10 mouse cellular contexts compared by ENCODE assay signal in genomic region chr14:54651556-54651955, GRCm38 (mm10). TPM values are rescaled to one million over a fixed set of nuclear protein-coding genes. Genes with fewer than 3 reads are reported as not detected.
DNase-seq lines count a peak whose midpoint lies in the region; ATAC-seq lines count a peak whose summit lies in the region.
"Had no signal": no experiment of that assay in that cellular context is flagged by ENCODE, and none has a peak within 500 bp of the region (broad histone marks: within the 10 kb centered on the region; RNA-seq: fewer than 3 reads in every experiment).

No protein-coding gene starts in this region.

- H3K4me2 ChIP-seq in neural tube, embryonic 12.5 days (replicated peaks) = peak overlapping the region; percentile 81
- H3K4me2 ChIP-seq in forebrain, embryonic 14.5 days (ENCODE audit: low read length) = peak overlapping the region; percentile 88
- H3K4me2 ChIP-seq in liver, embryonic 12.5 days = peak overlapping the region; percentile 91; the same call in 1 of the 2 replicates
- H3K4me2 ChIP-seq in stomach, embryonic 16.5 days (ENCODE audit: low read depth, low read length) = no peak overlapping the region

- H3K9ac ChIP-seq in neural tube, embryonic 12.5 days = 0 out of 2 replicates have a peak overlapping the region, but pooled peaks have one; percentile 1
- peak overlapping the region; percentile 29; the same call in 1 of the 2 replicates for H3K9ac ChIP-seq in forebrain, embryonic 14.5 days (ENCODE audit: low read length)
- no peak overlapping the region for H3K9ac ChIP-seq in liver, embryonic 12.5 days
- H3K9ac ChIP-seq in stomach, embryonic 16.5 days (ENCODE audit: low read length) = no peak overlapping the region

- no peak overlapping the region for H3K27ac ChIP-seq in neural tube, embryonic 12.5 days
- no peak overlapping the region for H3K27ac ChIP-seq in forebrain, embryonic 14.5 days (ENCODE audit: low read depth, low read length)
- peak overlapping the region; percentile 54; the same call in 1 of the 2 replicates for H3K27ac ChIP-seq in liver, embryonic 12.5 days
- H3K27ac ChIP-seq in stomach, embryonic 16.5 days (ENCODE audit: low read length) = 0 out of 2 replicates have a peak overlapping the region, but pooled peaks have one; percentile 7

- no peaks in the 10 kb centered on the region for H3K27me3 ChIP-seq in neural tube, embryonic 12.5 days (replicated peaks)
- no peaks in the 10 kb centered on the region for H3K27me3 ChIP-seq in forebrain, embryonic 14.5 days (replicated peaks; ENCODE audit: control insufficient read depth, insufficient read depth, low read length)
- no peaks in the 10 kb centered on the region for H3K27me3 ChIP-seq in liver, embryonic 12.5 days (replicated peaks)
- H3K27me3 ChIP-seq in stomach, embryonic 16.5 days (ENCODE audit: control insufficient read depth, insufficient read depth, low read length) = no peaks in the 10 kb centered on the region

- WGBS in neural tube, embryonic 12.5 days = 75% methylated on average over 4 of the region's 4 CpGs
- WGBS in forebrain, embryonic 14.5 days = 65% methylated on average over 4 of the region's 4 CpGs
- WGBS in liver, embryonic 12.5 days (ENCODE audit: insufficient replicate concordance) = 68% methylated on average over 4 of the region's 4 CpGs
- WGBS in stomach, embryonic 16.5 days = 77% methylated on average over 4 of the region's 4 CpGs

- no peak overlapping the region; the same call in 1 of the 2 replicates for H3K4me3 ChIP-seq in neural tube, embryonic 12.5 days
- H3K4me3 ChIP-seq in forebrain, embryonic 14.5 days (ENCODE audit: low read depth, low read length) = no peak overlapping the region
- H3K4me3 ChIP-seq in liver, embryonic 12.5 days = no peak overlapping the region
- no peak overlapping the region for H3K4me3 ChIP-seq in stomach, embryonic 16.5 days (replicated peaks; ENCODE audit: low read length)

- no peaks in the 10 kb centered on the region for H3K9me3 ChIP-seq in neural tube, embryonic 12.5 days
- H3K9me3 ChIP-seq in forebrain, embryonic 14.5 days (replicated peaks; ENCODE audit: control insufficient read depth, low read length) = no peaks in the 10 kb centered on the region
- H3K9me3 ChIP-seq in liver, embryonic 12.5 days (replicated peaks) = no peaks in the 10 kb centered on the region
- no peaks in the 10 kb centered on the region for H3K9me3 ChIP-seq in stomach, embryonic 16.5 days (replicated peaks; ENCODE audit: control insufficient read depth, low read length)

- peaks cover 34% of the 10 kb centered on the region for H3K4me1 ChIP-seq in neural tube, embryonic 12.5 days
- H3K4me1 ChIP-seq in forebrain, embryonic 14.5 days (ENCODE audit: control insufficient read depth, insufficient read depth, low read length) = peaks cover 23% of the 10 kb centered on the region
- peaks cover 60% of the 10 kb centered on the region for H3K4me1 ChIP-seq in liver, embryonic 12.5 days
- H3K4me1 ChIP-seq in stomach, embryonic 16.5 days (ENCODE audit: control insufficient read depth, insufficient read depth, low read length) = peaks cover 6% of the 10 kb centered on the region; the same call in 1 of the 2 replicates

- no peak for DNase-seq in neural tube, embryonic 10.5 days (ENCODE audit: extremely low spot score, low spot score)
- no peak for DNase-seq in forebrain, embryonic 14.5 days (ENCODE audit: low spot score)
- DNase-seq in urinary bladder, adult 2 months (ENCODE audit: low spot score) = no peak
- DNase-seq in frontal cortex, postnatal 25 days (ENCODE audit: low spot score in 2 of 2) = no peak

- ATAC-seq in neural tube, embryonic 12.5 days (ENCODE audit: low FRiP score, low read depth) = no peak
- ATAC-seq in forebrain, embryonic 14.5 days = peak; percentile 1; the same call in 1 of the 2 replicates
- no peak for ATAC-seq in liver, embryonic 12.5 days
- ATAC-seq in stomach, embryonic 16.5 days (ENCODE audit: insufficient read depth, low FRiP score) = no peak

- H3K36me3 ChIP-seq in neural tube, embryonic 12.5 days = peaks cover 64% of the 10 kb centered on the region
- H3K36me3 ChIP-seq in forebrain, embryonic 14.5 days (ENCODE audit: control insufficient read depth, insufficient read depth, low read length) = peaks cover 66% of the 10 kb centered on the region
- peaks cover 82% of the 10 kb centered on the region for H3K36me3 ChIP-seq in liver, embryonic 12.5 days
- H3K36me3 ChIP-seq in stomach, embryonic 16.5 days (ENCODE audit: control insufficient read depth, insufficient read depth, low read length) = peaks cover 30% of the 10 kb centered on the region

RNA-seq across cellular contexts. Expression of gene Cdh24, which starts 10.4 kb away (rescaled TPM):
- 9.5 and 10.0 TPM in 2 replicates for polyA plus RNA-seq in neural tube, embryonic 12.5 days (2016; fragmentation: Nextera tagmentation; extraction: Ambion mirVana)
- 4.8 and 5.7 TPM in 2 replicates for polyA plus RNA-seq in forebrain, embryonic 14.5 days (2014; fragmentation: Nextera tagmentation; extraction: Ambion mirVana)
- polyA plus RNA-seq in liver, embryonic 12.5 days (2016; fragmentation: Nextera tagmentation; extraction: Ambion mirVana) = 0.61 and 1.0 TPM in 2 replicates
- 1.6 and 2.2 TPM in 2 replicates for polyA plus RNA-seq in stomach, embryonic 16.5 days (2015; fragmentation: Nextera tagmentation; extraction: Ambion mirVana)
- polyA plus RNA-seq in urinary bladder, adult 2 months (2012; rRNA removed) = 1.5 and 1.6 TPM in 2 replicates

RNA-seq across cellular contexts. Expression of gene Gm17606, which starts 10.8 kb away (rescaled TPM):
- not detected in 2 replicates for polyA plus RNA-seq in neural tube, embryonic 12.5 days (2016; fragmentation: Nextera tagmentation; extraction: Ambion mirVana)
- not detected in 2 replicates for polyA plus RNA-seq in forebrain, embryonic 14.5 days (2014; fragmentation: Nextera tagmentation; extraction: Ambion mirVana)
- not detected in 2 replicates for polyA plus RNA-seq in liver, embryonic 12.5 days (2016; fragmentation: Nextera tagmentation; extraction: Ambion mirVana)
- not detected in 2 replicates for polyA plus RNA-seq in stomach, embryonic 16.5 days (2015; fragmentation: Nextera tagmentation; extraction: Ambion mirVana)
- not detected in 2 replicates for polyA plus RNA-seq in urinary bladder, adult 2 months (2012; rRNA removed)
- polyA plus RNA-seq: cortical plate, adult 2 months; limb, embryonic 14.5 days; small intestine, adult 2 months had no signal

RNA-seq across cellular contexts. Expression of gene Psmb11, which starts 30.3 kb away (rescaled TPM):
- not detected in 2 replicates for polyA plus RNA-seq in neural tube, embryonic 12.5 days (2016; fragmentation: Nextera tagmentation; extraction: Ambion mirVana)
- polyA plus RNA-seq in forebrain, embryonic 14.5 days (2014; fragmentation: Nextera tagmentation; extraction: Ambion mirVana) = not detected in 2 replicates
- polyA plus RNA-seq in liver, embryonic 12.5 days (2016; fragmentation: Nextera tagmentation; extraction: Ambion mirVana) = not detected in 2 replicates
- not detected in 2 replicates for polyA plus RNA-seq in stomach, embryonic 16.5 days (2015; fragmentation: Nextera tagmentation; extraction: Ambion mirVana)
- polyA plus RNA-seq in urinary bladder, adult 2 months (2012; rRNA removed) = not detected in 2 replicates
- polyA plus RNA-seq: small intestine, adult 2 months had no signal

RNA-seq across cellular contexts. Expression of gene Psmb5, which starts 33.7 kb away (rescaled TPM):
- polyA plus RNA-seq in neural tube, embryonic 12.5 days (2016; fragmentation: Nextera tagmentation; extraction: Ambion mirVana) = 404 and 429 TPM in 2 replicates
- polyA plus RNA-seq in forebrain, embryonic 14.5 days (2014; fragmentation: Nextera tagmentation; extraction: Ambion mirVana) = 506 and 542 TPM in 2 replicates
- 281 and 292 TPM in 2 replicates for polyA plus RNA-seq in liver, embryonic 12.5 days (2016; fragmentation: Nextera tagmentation; extraction: Ambion mirVana)
- polyA plus RNA-seq in stomach, embryonic 16.5 days (2015; fragmentation: Nextera tagmentation; extraction: Ambion mirVana) = 346 and 368 TPM in 2 replicates
- 146 and 179 TPM in 2 replicates for polyA plus RNA-seq in urinary bladder, adult 2 months (2012; rRNA removed)

RNA-seq across cellular contexts. Expression of gene 1700123O20Rik, which starts 34.5 kb away (rescaled TPM):
- 92.0 and 93.3 TPM in 2 replicates for polyA plus RNA-seq in neural tube, embryonic 12.5 days (2016; fragmentation: Nextera tagmentation; extraction: Ambion mirVana)
- polyA plus RNA-seq in forebrain, embryonic 14.5 days (2014; fragmentation: Nextera tagmentation; extraction: Ambion mirVana) = 89.3 and 91.5 TPM in 2 replicates
- 51.6 and 53.9 TPM in 2 replicates for polyA plus RNA-seq in liver, embryonic 12.5 days (2016; fragmentation: Nextera tagmentation; extraction: Ambion mirVana)
- polyA plus RNA-seq in stomach, embryonic 16.5 days (2015; fragmentation: Nextera tagmentation; extraction: Ambion mirVana) = 68.3 and 76.6 TPM in 2 replicates
- 55.7 and 64.4 TPM in 2 replicates for polyA plus RNA-seq in urinary bladder, adult 2 months (2012; rRNA removed)

Comparison
In these comparisons a context has a peak if more than half of its experiments do, and no peak if none do; other contexts are left out.
1. H3K27ac ChIP-seq: peak in liver, embryonic 12.5 days (single experiment) and stomach, embryonic 16.5 days (single experiment); none in neural tube, embryonic 12.5 days (single experiment) and forebrain, embryonic 14.5 days (single experiment).
2. H3K9ac ChIP-seq: peak in neural tube, embryonic 12.5 days (single experiment) and forebrain, embryonic 14.5 days (single experiment); none in liver, embryonic 12.5 days (single experiment) and stomach, embryonic 16.5 days (single experiment).